Mouse (Mus musculus): Measurements from ENCODE around the gene Tnpo1. TPM values are rescaled to one million over a fixed set of nuclear protein-coding genes. Genes with fewer than 3 reads are reported as not detected.
"Not testable (repeated sequence)": the region's sequence is repeated elsewhere in the genome, so short reads cannot be mapped to it uniquely, and the experiment has no call there.

The Tnpo1 gene
- polyA plus RNA-seq, 1 experiment from 2014 or later: 48.8 TPM

- not testable (repeated sequence) for H3K27ac ChIP-seq (replicated peaks); H3K36me3 ChIP-seq; H3K9ac ChIP-seq; H3K9me3 ChIP-seq (replicated peaks); ATAC-seq (ENCODE audit: insufficient number of reproducible peaks, low FRiP score, low TSS enrichment, low read depth); H3K27me3 ChIP-seq; H3K4me2 ChIP-seq (replicated peaks); H3K4me1 ChIP-seq; H3K4me3 ChIP-seq (replicated peaks)
- 77% methylated on average over 4 of the region's 4 CpGs for WGBS
Observed at GRCm38 (mm10) chr13:98816981-98817660, 109.1 kb downstream of the Tnpo1 start.

GRCm38 (mm10) chr13:98816571-98816970 is 109.6 kb downstream of the Tnpo1 start:
- 89% methylated on average over 9 of the region's 9 CpGs for WGBS
- no peak overlapping the region for H3K27ac ChIP-seq (replicated peaks)
- ATAC-seq (ENCODE audit: insufficient number of reproducible peaks, low FRiP score, low TSS enrichment, low read depth): no peak
- no peak overlapping the region for H3K4me2 ChIP-seq (replicated peaks)
- no peak overlapping the region for H3K9ac ChIP-seq
- no peak overlapping the region for H3K4me3 ChIP-seq (replicated peaks)
- H3K4me1 ChIP-seq: peaks cover 10% of the 10 kb centered on the region
- H3K27me3 ChIP-seq: no peaks in the 10 kb centered on the region
- H3K9me3 ChIP-seq (replicated peaks): no peaks in the 10 kb centered on the region
- no peaks in the 10 kb centered on the region for H3K36me3 ChIP-seq

- H3K4me3 ChIP-seq (replicated peaks): peak within 1 kb of the TSS; percentile 70
- ATAC-seq (ENCODE audit: insufficient number of reproducible peaks, low FRiP score, low TSS enrichment, low read depth): peak; percentile 98
Observed at GRCm38 (mm10) chr13:98815147-98815785, 110.9 kb downstream of the Tnpo1 start, which contains the start of gene Fcho2. Gene Fcho2 (minus strand): TSS chr13:98815449.

GRCm38 (mm10) chr13:98814275-98815040 is 111.7 kb downstream of the Tnpo1 start:
- Histone ChIP-seq H3K4me3 (replicated peaks) (peak overlapping the region; percentile 70), H3K27ac (replicated peaks) (peak overlapping the region; percentile 98), H3K27me3 (no peaks in the 10 kb centered on the region), H3K4me2 (replicated peaks) (peak overlapping the region; percentile 56), H3K4me1 (peaks cover 7% of the 10 kb centered on the region), H3K36me3 (no peaks in the 10 kb centered on the region), H3K9ac (peak overlapping the region; percentile 93), H3K9me3 (replicated peaks) (no peaks in the 10 kb centered on the region)
- ATAC-seq (ENCODE audit: insufficient number of reproducible peaks, low FRiP score, low TSS enrichment, low read depth): peak; percentile 32
- WGBS: under 1% methylated on average over 81 of the region's 81 CpGs

More at GRCm38 (mm10) chr13:98815147-98815785, 110.9 kb downstream of the Tnpo1 start, which contains the start of gene Fcho2:
- H3K36me3 ChIP-seq: no peaks in the 10 kb centered on the region
- under 1% methylated on average over 60 of the region's 61 CpGs for WGBS
- H3K27ac ChIP-seq (replicated peaks): peak within 1 kb of the TSS; percentile 98
- peak within 1 kb of the TSS; percentile 56 for H3K4me2 ChIP-seq (replicated peaks)
- H3K9me3 ChIP-seq (replicated peaks): no peaks in the 10 kb centered on the region
- no peaks in the 10 kb centered on the region for H3K27me3 ChIP-seq
- peaks cover 10% of the 10 kb centered on the region for H3K4me1 ChIP-seq
- peak within 1 kb of the TSS; percentile 93 for H3K9ac ChIP-seq

GRCm38 (mm10) chr13:98813596-98814274 is 112.4 kb downstream of the Tnpo1 start:
- Histone ChIP-seq H3K9ac (peak overlapping the region; percentile 9; the same call in 1 of the 2 replicates), H3K27me3 (no peaks in the 10 kb centered on the region), H3K9me3 (replicated peaks) (no peaks in the 10 kb centered on the region), H3K4me1 (peaks cover 7% of the 10 kb centered on the region), H3K4me3 (replicated peaks) (peak overlapping the region; percentile 70), H3K27ac (replicated peaks) (peak overlapping the region; percentile 98; the same call in 1 of the 2 replicates), H3K36me3 (no peaks in the 10 kb centered on the region), H3K4me2 (replicated peaks) (peak overlapping the region; percentile 56)
- 23% methylated on average over 12 of the region's 12 CpGs for WGBS
- ATAC-seq (ENCODE audit: insufficient number of reproducible peaks, low FRiP score, low TSS enrichment, low read depth): no peak

GRCm38 (mm10) chr13:98813167-98813566 is 113.0 kb downstream of the Tnpo1 start:
- no peak for ATAC-seq (ENCODE audit: insufficient number of reproducible peaks, low FRiP score, low TSS enrichment, low read depth)
- peaks cover 7% of the 10 kb centered on the region for H3K4me1 ChIP-seq
- no peaks in the 10 kb centered on the region for H3K9me3 ChIP-seq (replicated peaks)
- no peak overlapping the region for H3K27ac ChIP-seq (replicated peaks)
- 78% methylated on average over 2 of the region's 2 CpGs for WGBS
- H3K27me3 ChIP-seq: no peaks in the 10 kb centered on the region
- peak overlapping the region; percentile 56; the same call in 1 of the 2 replicates for H3K4me2 ChIP-seq (replicated peaks)
- peak overlapping the region; percentile 70; the same call in 1 of the 2 replicates for H3K4me3 ChIP-seq (replicated peaks)
- H3K36me3 ChIP-seq: no peaks in the 10 kb centered on the region
- H3K9ac ChIP-seq: no peak overlapping the region

- Histone ChIP-seq H3K27ac (replicated peaks) (no peak overlapping the region), H3K9ac (no peak overlapping the region), H3K4me1 (peaks cover 7% of the 10 kb centered on the region), H3K4me3 (replicated peaks) (no peak overlapping the region), H3K27me3 (no peaks in the 10 kb centered on the region), H3K36me3 (no peaks in the 10 kb centered on the region), H3K4me2 (replicated peaks) (no peak overlapping the region), H3K9me3 (replicated peaks) (no peaks in the 10 kb centered on the region)
- WGBS: 59% methylated on average over 4 of the region's 4 CpGs
- ATAC-seq (ENCODE audit: insufficient number of reproducible peaks, low FRiP score, low TSS enrichment, low read depth): no peak
Observed at GRCm38 (mm10) chr13:98812285-98812684, 113.9 kb downstream of the Tnpo1 start.

GRCm38 (mm10) chr13:98810143-98810542 is 116.0 kb downstream of the Tnpo1 start:
- H3K4me3 ChIP-seq (replicated peaks): no peak overlapping the region
- 53% methylated on average over 6 of the region's 6 CpGs for WGBS
- no peak for ATAC-seq (ENCODE audit: insufficient number of reproducible peaks, low FRiP score, low TSS enrichment, low read depth)
- H3K4me2 ChIP-seq (replicated peaks): no peak overlapping the region
- no peak overlapping the region for H3K9ac ChIP-seq
- H3K27me3 ChIP-seq: no peaks in the 10 kb centered on the region
- peaks cover 3% of the 10 kb centered on the region; the same call in 1 of the 2 replicates for H3K36me3 ChIP-seq
- H3K9me3 ChIP-seq (replicated peaks): no peaks in the 10 kb centered on the region
- no peak overlapping the region for H3K27ac ChIP-seq (replicated peaks)
- H3K4me1 ChIP-seq: peaks cover 7% of the 10 kb centered on the region

GRCm38 (mm10) chr13:98809087-98809486 is 117.1 kb downstream of the Tnpo1 start:
- Histone ChIP-seq H3K4me1 (peaks cover 7% of the 10 kb centered on the region), H3K4me2 (replicated peaks) (no peak overlapping the region), H3K9me3 (replicated peaks) (no peaks in the 10 kb centered on the region), H3K4me3 (replicated peaks) (no peak overlapping the region), H3K36me3 (peaks cover 11% of the 10 kb centered on the region), H3K9ac (no peak overlapping the region), H3K27me3 (no peaks in the 10 kb centered on the region), H3K27ac (replicated peaks) (no peak overlapping the region)
- no peak for ATAC-seq (ENCODE audit: insufficient number of reproducible peaks, low FRiP score, low TSS enrichment, low read depth)
- WGBS: 77% methylated on average over 1 of the region's 1 CpGs

GRCm38 (mm10) chr13:98804480-98804879 is 121.7 kb downstream of the Tnpo1 start:
- Histone ChIP-seq H3K27ac (replicated peaks) (no peak overlapping the region), H3K27me3 (no peaks in the 10 kb centered on the region), H3K36me3 (peaks cover 42% of the 10 kb centered on the region), H3K4me3 (replicated peaks) (no peak overlapping the region), H3K4me2 (replicated peaks) (no peak overlapping the region), H3K4me1 (no peaks in the 10 kb centered on the region), H3K9me3 (replicated peaks) (peaks cover 5% of the 10 kb centered on the region; the same call in 1 of the 2 replicates), H3K9ac (no peak overlapping the region)
- ATAC-seq (ENCODE audit: insufficient number of reproducible peaks, low FRiP score, low TSS enrichment, low read depth): no peak
- WGBS: 94% methylated on average over 1 of the region's 1 CpGs

Data from embryonic facial prominence, embryonic 15.5 days (tissue).